In genomic region chr14:33053441-33053840, GRCm38 (mm10) we compare ENCODE assay signal across 14 mouse cellular contexts.
"Had no signal": no experiment of that assay in that cellular context is flagged by ENCODE, and none has a peak within 500 bp of the region (broad histone marks: within the 10 kb centered on the region; RNA-seq: fewer than 3 reads in every experiment).

No protein-coding gene starts in this region.

- H3K4me1 ChIP-seq: limb, embryonic 15.5 days; liver, embryonic 12.5 days had no signal

- H3K4me3 ChIP-seq: limb, embryonic 15.5 days; liver, embryonic 12.5 days; midbrain, embryonic 12.5 days; neural tube, embryonic 13.5 days had no signal

- H3K27ac ChIP-seq: kidney, postnatal 0 days; limb, embryonic 15.5 days; liver, embryonic 12.5 days; midbrain, embryonic 12.5 days; neural tube, embryonic 13.5 days had no signal

- ATAC-seq: liver, embryonic 12.5 days had no signal

- H3K4me2 ChIP-seq: limb, embryonic 15.5 days; liver, embryonic 12.5 days; lung, embryonic 14.5 days; midbrain, embryonic 12.5 days; neural tube, embryonic 13.5 days had no signal

- H3K9me3 ChIP-seq: limb, embryonic 15.5 days; liver, embryonic 12.5 days; midbrain, embryonic 12.5 days; neural tube, embryonic 13.5 days had no signal

- H3K27me3 ChIP-seq: limb, embryonic 15.5 days; liver, embryonic 12.5 days; midbrain, embryonic 12.5 days; neural tube, embryonic 13.5 days had no signal

- H3K9ac ChIP-seq: limb, embryonic 15.5 days; liver, embryonic 12.5 days; lung, embryonic 14.5 days; midbrain, embryonic 12.5 days; neural tube, embryonic 13.5 days had no signal

- H3K36me3 ChIP-seq: limb, embryonic 15.5 days; liver, embryonic 12.5 days; midbrain, embryonic 12.5 days; neural tube, embryonic 13.5 days had no signal

- DNase-seq: kidney, postnatal 36 days; layer of hippocampus, adult 9-11 months; layer of hippocampus, postnatal 36 days; lung, embryonic 14.5 days; lung, postnatal 10 days; lung, postnatal 4 days; right cerebral cortex, adult 18-20 months; right cerebral cortex, postnatal 25 days; thymus, postnatal 4 days had no signal
